Mouse (Mus musculus) bone marrow, adult 2 months (tissue): ENCODE measurements around the gene Speer4b.

Source experiments
- CTCF ChIP-seq: fragments of 200-500 bp; IDR thresholded peaks from 2 replicates; pipeline ENCODE4 v1.5.1; 2011; ENCODE audit warnings: low read length, control low read depth; ENCODE audit not compliant: control insufficient read depth, insufficient read depth
- POLR2A ChIP-seq: fragments of 200-500 bp; IDR thresholded peaks from 2 replicates; pipeline ENCODE4 v1.6.1; 2011; ENCODE audit warnings: low read depth, mild to moderate bottlenecking, control low read depth, low read length, borderline replicate concordance; ENCODE audit not compliant: control insufficient read depth

- no peak for TF ChIP-seq CTCF
- no peak for TF ChIP-seq POLR2A
Measured at GRCm38 (mm10) chr5:27549291-27549690, 48.1 kb upstream of the Speer4b start.
